Mouse (Mus musculus) CH12.LX (cell line): ENCODE data around the gene Abi3bp. TPM values are rescaled to one million over a fixed set of nuclear protein-coding genes. Genes with fewer than 3 reads are reported as not detected.

Experiments used
- DNase-seq: peaks from one replicate; pipeline ENCODE4 v3.0.0-alpha.2; 2013; ENCODE audit errors: extremely low read depth
- H3K27ac ChIP-seq: 2 replicates; pipeline ENCODE4 v1.5.1; 2012; ENCODE audit warnings: low read depth, mild to moderate bottlenecking, control low read depth, moderate library complexity; ENCODE audit not compliant: insufficient read depth
- H3K27me3 ChIP-seq: replicated peaks from 2 replicates; pipeline ENCODE3; 2012; ENCODE audit warnings: inconsistent platforms
- H3K36me3 ChIP-seq, 2 experiments: replicated peaks in 1 of 2; 2 replicates each; pipeline versions ENCODE3 to v1.6.1; 2012; ENCODE audit warnings: inconsistent platforms in 1 of 2, low read length in 1 of 2, mild to moderate bottlenecking in 1 of 2, mixed read lengths in 1 of 2, moderate library complexity in 1 of 2; ENCODE audit not compliant: control insufficient read depth in 1 of 2, insufficient read depth in 1 of 2
- H3K4me1 ChIP-seq, 2 experiments: 2 replicates each; pipeline ENCODE4 v1.6.1; 2012; ENCODE audit warnings: inconsistent platforms in 1 of 2, moderate library complexity in 1 of 2; ENCODE audit not compliant: insufficient read depth in 2 of 2, control insufficient read depth in 1 of 2
- H3K4me2 ChIP-seq: 2 replicates; pipeline ENCODE4 v1.6.1; 2012; ENCODE audit warnings: low read depth, mild to moderate bottlenecking, control low read depth; ENCODE audit not compliant: poor library complexity, insufficient read depth, severe bottlenecking
- H3K4me3 ChIP-seq, 3 experiments: fragments of 150-350 bp in 1 of 3; sonication (generic) in 1 of 3; replicated peaks in 1 of 3; 2 replicates each; pipeline versions ENCODE3 to v1.5.1; 2011 to 2012; ENCODE audit warnings: low read depth in 2 of 3, low read length in 2 of 3, mild to moderate bottlenecking in 2 of 3, moderate library complexity in 2 of 3, control low read depth in 1 of 3, improper control_type of control experiment in 1 of 3, inconsistent platforms in 1 of 3, mixed read lengths in 1 of 3; ENCODE audit not compliant: poor library complexity in 1 of 3
- H3K79me2 ChIP-seq: replicated peaks from 2 replicates; pipeline ENCODE4 v1.6.1; 2012; ENCODE audit warnings: mild to moderate bottlenecking, moderate library complexity; ENCODE audit not compliant: control insufficient read depth, poor library complexity, insufficient read depth, severe bottlenecking; ENCODE audit errors: extremely low read depth
- H3K9ac ChIP-seq: 2 replicates; pipeline ENCODE4 v1.6.1; 2012; ENCODE audit warnings: low read depth, mild to moderate bottlenecking, control low read depth, moderate library complexity; ENCODE audit not compliant: insufficient read depth
- H3K9me3 ChIP-seq: replicated peaks from 2 replicates; pipeline ENCODE3; 2012; ENCODE audit warnings: low read length, inconsistent platforms, mixed read lengths
- CHD1 ChIP-seq: IDR thresholded peaks from 2 replicates; pipeline ENCODE4 v1.6.1; 2012; ENCODE audit warnings: low read depth, low read length, improper control_type of control experiment, inconsistent platforms
- CHD2 ChIP-seq: IDR thresholded peaks from 2 replicates; pipeline ENCODE4 v1.6.1; 2011; ENCODE audit warnings: low read length, improper control_type of control experiment
- CTCF ChIP-seq, 2 experiments: IDR thresholded peaks in 1 of 2; conservative IDR thresholded peaks in 1 of 2; 2 replicates each; pipeline ENCODE4 v1.5.1; 2011 to 2012; ENCODE audit warnings: low read depth in 2 of 2, low read length in 2 of 2, improper control_type of control experiment in 1 of 2, inconsistent platforms in 1 of 2, mild to moderate bottlenecking in 1 of 2, moderate library complexity in 1 of 2
- E2F4 ChIP-seq: IDR thresholded peaks from 2 replicates; pipeline ENCODE4 v1.6.1; 2011; ENCODE audit warnings: low read depth, low read length, improper control_type of control experiment; ENCODE audit not compliant: insufficient replicate concordance
- ELF1 ChIP-seq: IDR thresholded peaks from 2 replicates; pipeline ENCODE4 v1.6.1; 2014; ENCODE audit warnings: low read depth, mild to moderate bottlenecking, inconsistent platforms, low read length, improper control_type of control experiment
- EP300 ChIP-seq: IDR thresholded peaks from 2 replicates; pipeline ENCODE4 v1.6.1; 2011; ENCODE audit warnings: low read length, improper control_type of control experiment
- ETS1 ChIP-seq: conservative IDR thresholded peaks from 2 replicates; pipeline ENCODE4 v1.6.1; 2012; ENCODE audit warnings: low read depth, mild to moderate bottlenecking, inconsistent platforms, low read length, improper control_type of control experiment, moderate library complexity
- GABPA ChIP-seq: IDR thresholded peaks from 2 replicates; pipeline ENCODE4 v1.6.1; 2012; ENCODE audit warnings: low read depth, low read length, improper control_type of control experiment, inconsistent platforms; ENCODE audit not compliant: insufficient replicate concordance
- HCFC1 ChIP-seq: IDR thresholded peaks from 2 replicates; pipeline ENCODE4 v1.6.1; 2012; ENCODE audit warnings: low read depth, mild to moderate bottlenecking, inconsistent platforms, low read length, improper control_type of control experiment
- IRF4 ChIP-seq: IDR thresholded peaks from 2 replicates; pipeline ENCODE4 v1.6.1; 2014; ENCODE audit warnings: low read depth, mild to moderate bottlenecking, inconsistent platforms, low read length, improper control_type of control experiment
- JUN ChIP-seq: IDR thresholded peaks from 2 replicates; pipeline ENCODE4 v1.6.1; 2011; ENCODE audit warnings: low read depth, mild to moderate bottlenecking, low read length, improper control_type of control experiment, moderate library complexity; ENCODE audit not compliant: insufficient read depth
- JUND ChIP-seq: conservative IDR thresholded peaks from 2 replicates; pipeline ENCODE4 v1.6.1; 2011; ENCODE audit warnings: low read depth, low read length, improper control_type of control experiment
- MAFK ChIP-seq: IDR thresholded peaks from 2 replicates; pipeline ENCODE4 v1.6.1; 2011; ENCODE audit warnings: low read length, improper control_type of control experiment; ENCODE audit not compliant: insufficient replicate concordance
- MEF2A ChIP-seq: IDR thresholded peaks from 2 replicates; pipeline ENCODE4 v1.6.1; 2014; ENCODE audit warnings: low read depth, mild to moderate bottlenecking, inconsistent platforms, low read length, improper control_type of control experiment, borderline replicate concordance
- NRF1 ChIP-seq: IDR thresholded peaks from 2 replicates; pipeline ENCODE4 v1.6.1; 2014; ENCODE audit warnings: low read depth, mild to moderate bottlenecking, inconsistent platforms, low read length, improper control_type of control experiment, moderate library complexity
- PAX5 ChIP-seq: IDR thresholded peaks from 2 replicates; pipeline ENCODE4 v1.6.1; 2012; ENCODE audit warnings: low read length, inconsistent platforms, mixed read lengths
- POLR2A ChIP-seq: IDR thresholded peaks from 2 replicates; pipeline ENCODE4 v1.6.1; 2011; ENCODE audit warnings: low read depth, mild to moderate bottlenecking, improper control_type of control experiment, low read length
- POLR2AphosphoS2 ChIP-seq: IDR thresholded peaks from 2 replicates; pipeline ENCODE4 v1.6.1; 2011; ENCODE audit warnings: low read depth, low read length, improper control_type of control experiment
- RAD21 ChIP-seq: IDR thresholded peaks from 2 replicates; pipeline ENCODE4 v1.6.1; 2011; ENCODE audit warnings: low read depth, mild to moderate bottlenecking, low read length, improper control_type of control experiment, moderate library complexity
- RCOR1 ChIP-seq: conservative IDR thresholded peaks from 2 replicates; pipeline ENCODE4 v1.6.1; 2012; ENCODE audit warnings: low read depth, mild to moderate bottlenecking, inconsistent platforms, low read length, improper control_type of control experiment
- TBP ChIP-seq: conservative IDR thresholded peaks from 2 replicates; pipeline ENCODE4 v1.6.1; 2011; ENCODE audit warnings: low read depth, low read length, improper control_type of control experiment
- TCF12 ChIP-seq: IDR thresholded peaks from 2 replicates; pipeline ENCODE4 v1.6.1; 2014; ENCODE audit warnings: low read depth, mild to moderate bottlenecking, inconsistent platforms, low read length, improper control_type of control experiment
- USF1 ChIP-seq: IDR thresholded peaks from 2 replicates; pipeline ENCODE4 v1.6.1; 2014; ENCODE audit warnings: low read depth, mild to moderate bottlenecking, inconsistent platforms, low read length, improper control_type of control experiment
- USF2 ChIP-seq: conservative IDR thresholded peaks from 2 replicates; pipeline ENCODE4 v1.6.1; 2011; ENCODE audit warnings: low read depth, low read length, improper control_type of control experiment
- ZKSCAN1 ChIP-seq: IDR thresholded peaks from 2 replicates; pipeline ENCODE4 v1.6.1; 2012; ENCODE audit warnings: low read depth, inconsistent platforms, low read length, improper control_type of control experiment, borderline replicate concordance
- ZNF384 ChIP-seq: IDR thresholded peaks from 2 replicates; pipeline ENCODE4 v1.6.1; 2012; ENCODE audit warnings: low read depth, low read length, improper control_type of control experiment, inconsistent platforms
- dilution Hi-C: fragments of 300-500 bp; cut with MboI; formaldehyde crosslinking; loops from 2 replicates; pipeline ENCODE4 v1.14.3; 2020; ENCODE audit warnings: low sequenced_read_pairs; ENCODE audit not compliant: extremely low pct_unique_long_range_greater_than_20kb, extremely low pct_ligation_motif_present
- in situ Hi-C: fragments of 300-500 bp; cut with MboI; formaldehyde crosslinking; loops from 3 replicates; pipeline ENCODE4 v1.14.3; 2019; ENCODE audit warnings: low sequenced_read_pairs, low pct_ligation_motif_present, low pct_unique_long_range_greater_than_20kb, mixed read lengths
- polyA plus RNA-seq: library from polyadenylated mRNA; unstranded; fragments of >175 nt; gene quantifications from 2 replicates; pipeline ENCODE4 v1.2.1, GENCODE M21; 2012; ENCODE audit warnings: low read depth; ENCODE audit not compliant: insufficient read length
- total RNA-seq, 2 experiments: library from RNA; depleted of rRNA; stranded (reverse); fragments of 300-350 nt in 1 of 2; fragments of >200 nt in 1 of 2; gene quantifications; 2 replicates each; pipeline ENCODE4 v1.2.3; 2012 to 2014

The Abi3bp gene
- total and polyA plus RNA-seq, 3 experiments, result 0.13 TPM; not detected in 2

- Histone ChIP-seq H3K9me3 (no peaks in the 10 kb centered on the region), H3K9ac (no peak overlapping the region), H3K27me3 (no peaks in the 10 kb centered on the region), H3K79me2 (no peaks in the 10 kb centered on the region), H3K36me3 (no peaks in the 10 kb centered on the region), H3K27ac (no peak overlapping the region), H3K4me2 (no peak overlapping the region; the same call in 1 of the 2 replicates), H3K4me1 (peaks cover 2% of the 10 kb centered on the region in 2 experiments; a peak in 1 of 4 replicates), H3K4me3 (no peak overlapping the region)
- DNase-seq, result no peak
- TF ChIP-seq RAD21 (no peak), ZNF384 (no peak), EP300 (no peak), CHD1 (no peak), USF2 (no peak), CTCF (conservative IDR thresholded peaks at IDR 0.05 in 1 of 2, IDR thresholded peaks at IDR 0.05 in 1 of 2; ENCODE audit: low read depth in 2 of 2, low read length in 2 of 2) (no peak), POLR2A (no peak), USF1 (no peak), PAX5 (no peak), CHD2 (no peak), ELF1 (no peak), RCOR1 (no peak), E2F4 (no peak), NRF1 (no peak), HCFC1 (no peak), JUN (no peak), MAFK (no peak)
- dilution Hi-C loops, result no loop called here
- in situ Hi-C loops, result no loop called here
These were observed 133.6 kb downstream of the Abi3bp start for GRCm38 (mm10) chr16:56611096-56611867.

GRCm38 (mm10) chr16:56638544-56638943 lies 160.9 kb downstream of the Abi3bp start:
- peak; percentile 30 for DNase-seq

More at GRCm38 (mm10) chr16:56638544-56638943, 160.9 kb downstream of the Abi3bp start:
- no peak overlapping the region for H3K4me2 ChIP-seq
- in situ Hi-C loops (no loop called here), dilution Hi-C loops (no loop called here)
- no peak overlapping the region for H3K27ac ChIP-seq
- TF ChIP-seq IRF4 (no peak), CHD1 (no peak), GABPA (no peak), HCFC1 (no peak), EP300 (peak; percentile 67; the same call in 1 of the 2 replicates), MAFK (peak; percentile 52; the same call in 1 of the 2 replicates), ELF1 (no peak), POLR2AphosphoS2 (no peak), PAX5 (no peak), TCF12 (no peak), ZKSCAN1 (no peak), JUN (peak; percentile 43), NRF1 (no peak), ETS1 (0 out of 2 replicates have a peak, but pooled peaks have one; percentile 9), RAD21 (no peak), MEF2A (no peak), TBP (no peak), JUND (peak; percentile 52; the same call in 1 of the 2 replicates), CTCF (conservative IDR thresholded peaks at IDR 0.05 in 1 of 2, IDR thresholded peaks at IDR 0.05 in 1 of 2; ENCODE audit: low read depth in 2 of 2, low read length in 2 of 2) (no peak)
- H3K9me3 ChIP-seq, result no peaks in the 10 kb centered on the region
- H3K36me3 ChIP-seq, result no peaks in the 10 kb centered on the region
- H3K4me3 ChIP-seq, result no peak overlapping the region
- no peak overlapping the region for H3K9ac ChIP-seq
- H3K79me2 ChIP-seq, result no peaks in the 10 kb centered on the region
- no peaks in the 10 kb centered on the region for H3K27me3 ChIP-seq
- H3K4me1 ChIP-seq, result peaks cover 2 to 6% of the 10 kb centered on the region in 2 experiments; a peak in 1 of 4 replicates
